Mouse (Mus musculus) heart, adult 2 months (tissue): ENCODE data around the gene Polrmt. TPM values are rescaled to one million over a fixed set of nuclear protein-coding genes. Genes with fewer than 3 reads are reported as not detected.
A peak's percentile ranks its signal among the peaks of the same experiment; 100 is the strongest.

ENCODE experiments used
- DNase-seq, 2 experiments: peaks; one replicate each; pipeline ENCODE4 v3.0.0; 2021
- H3K27ac ChIP-seq: fragments of 200-600 bp; 2 replicates; pipeline ENCODE4 v1.8.1; 2022
- H3K27me3 ChIP-seq: fragments of 200-500 bp; 2 replicates; pipeline ENCODE4 v1.6.1; 2012; ENCODE audit warnings: mild to moderate bottlenecking, low read length, inconsistent platforms, mixed read lengths; ENCODE audit not compliant: control insufficient read depth, insufficient read depth
- H3K36me3 ChIP-seq: fragments of 200-500 bp; 2 replicates; pipeline ENCODE4 v1.6.1; 2012; ENCODE audit warnings: low read length, inconsistent platforms; ENCODE audit not compliant: control insufficient read depth, insufficient read depth
- H3K4me1 ChIP-seq: fragments of 200-500 bp; 2 replicates; pipeline ENCODE4 v1.6.1; 2011; ENCODE audit warnings: low read length; ENCODE audit not compliant: control insufficient read depth, insufficient read depth
- H3K4me3 ChIP-seq: fragments of 200-600 bp; 2 replicates; pipeline ENCODE4 v1.8.1; 2022
- H3K79me2 ChIP-seq: fragments of 200-500 bp; replicated peaks from 2 replicates; pipeline ENCODE4 v1.6.1; 2012; ENCODE audit warnings: mild to moderate bottlenecking, inconsistent platforms, low read length, moderate library complexity, mixed read lengths; ENCODE audit not compliant: control insufficient read depth, insufficient read depth
- H3K9ac ChIP-seq: fragments of 200-500 bp; 2 replicates; pipeline ENCODE4 v1.6.1; 2012; ENCODE audit warnings: low read depth, mild to moderate bottlenecking, control low read depth, inconsistent platforms, low read length, mixed read lengths
- CTCF ChIP-seq: fragments of 200-600 bp; IDR thresholded peaks from 2 replicates; pipeline ENCODE4 v1.8.1; 2022; ENCODE audit warnings: antibody characterized with exemption, mild to moderate bottlenecking, moderate library complexity
- EP300 ChIP-seq: fragments of 200-500 bp; IDR thresholded peaks from 2 replicates; pipeline ENCODE4 v1.6.1; 2011; ENCODE audit warnings: low read depth, low read length, control low read depth; ENCODE audit not compliant: insufficient read depth
- POLR2A ChIP-seq: fragments of 200-500 bp; IDR thresholded peaks from 2 replicates; pipeline ENCODE4 v1.6.1; 2011; ENCODE audit warnings: mild to moderate bottlenecking, low read depth, low read length, control low read depth; ENCODE audit not compliant: insufficient read depth
- WGBS: fragments of 180-500 bp; shearing (Covaris S2); methylation state at CpG from one replicate; pipeline ENCODE4 v1.1.7; 2018; 5-methylcytosine and 5-hydroxymethylcytosine counted together
- intact Hi-C: fragments of 180-260 bp; cut with DNase I; formaldehyde crosslinking; loops from one replicate; pipeline ENCODE4 v1.15.1; 2025
- polyA plus RNA-seq: library from polyadenylated mRNA; depleted of rRNA; stranded (reverse); fragments of >200 nt; gene quantifications from 2 replicates; pipeline ENCODE4 v1.2.3, GENCODE M21; 2012
- total RNA-seq, 2 experiments: library from RNA; stranded (reverse); gene quantifications; 2 replicates each; pipeline ENCODE4 v1.2.3; 2021

Polrmt gene
- total and polyA plus RNA-seq, 3 experiments: 42.2 to 52.3 (median 44.7) TPM

- Histone ChIP-seq H3K9ac (no peak overlapping the region), H3K79me2 (no peaks in the 10 kb centered on the region), H3K4me3 (no peak overlapping the region), H3K27ac (no peak overlapping the region), H3K27me3 (no peaks in the 10 kb centered on the region), H3K36me3 (no peaks in the 10 kb centered on the region), H3K4me1 (peaks cover 4% of the 10 kb centered on the region)
- WGBS: 53% methylated on average over 7 of the region's 7 CpGs
- no peak for DNase-seq
- intact Hi-C loops: loop anchor here (5.0 kb wide), 2 partner anchors 34 to 76 kb away; no protein-coding TSS in a partner anchor
- TF ChIP-seq EP300: no peak
- TF ChIP-seq POLR2A: no peak
- peak; percentile 56 for TF ChIP-seq CTCF
Measured at GRCm38 (mm10) chr10:79783050-79783449, 36.7 kb upstream of the Polrmt start.

GRCm38 (mm10) chr10:79781956-79782355 is 35.6 kb upstream of the Polrmt start:
- Histone ChIP-seq H3K9ac (no peak overlapping the region), H3K4me3 (no peak overlapping the region), H3K27me3 (no peaks in the 10 kb centered on the region), H3K79me2 (no peaks in the 10 kb centered on the region), H3K27ac (no peak overlapping the region), H3K4me1 (peaks cover 4% of the 10 kb centered on the region), H3K36me3 (no peaks in the 10 kb centered on the region)
- WGBS: 79% methylated on average over 5 of the region's 5 CpGs
- DNase-seq: no peak
- intact Hi-C loops: loop anchor here (5.0 kb wide), 2 partner anchors 35 to 75 kb away; no protein-coding TSS in a partner anchor
- TF ChIP-seq EP300 (no peak), CTCF (no peak), POLR2A (no peak)

- Histone ChIP-seq H3K9ac (no peak overlapping the region), H3K4me3 (no peak overlapping the region), H3K27me3 (no peaks in the 10 kb centered on the region), H3K36me3 (no peaks in the 10 kb centered on the region), H3K79me2 (no peaks in the 10 kb centered on the region), H3K4me1 (peaks cover 4% of the 10 kb centered on the region), H3K27ac (no peak overlapping the region)
- WGBS: 49% methylated on average over 21 of the region's 21 CpGs
- DNase-seq: peak in 1 of 2 experiments; percentile 21
- intact Hi-C loops: loop anchor here (5.0 kb wide), 2 partner anchors 36 to 74 kb away; no protein-coding TSS in a partner anchor
- TF ChIP-seq POLR2A: no peak
- no peak for TF ChIP-seq EP300
- TF ChIP-seq CTCF: no peak
Measured at GRCm38 (mm10) chr10:79781139-79781538, 34.8 kb upstream of the Polrmt start.

- Histone ChIP-seq H3K27ac (no peak overlapping the region; the same call in 1 of the 2 replicates), H3K79me2 (no peaks in the 10 kb centered on the region), H3K36me3 (no peaks in the 10 kb centered on the region), H3K27me3 (no peaks in the 10 kb centered on the region), H3K4me1 (peaks cover 4% of the 10 kb centered on the region), H3K4me3 (peak overlapping the region; percentile 49), H3K9ac (peak overlapping the region; percentile 25; the same call in 1 of the 2 replicates)
- WGBS: 3% methylated on average over 13 of the region's 13 CpGs
- DNase-seq: no peak
- intact Hi-C loops: loop anchor here (5.0 kb wide), 2 partner anchors 37 to 73 kb away; no protein-coding TSS in a partner anchor
- TF ChIP-seq EP300: no peak
- TF ChIP-seq POLR2A: no peak
- no peak for TF ChIP-seq CTCF
Measured at GRCm38 (mm10) chr10:79780664-79781015, 34.3 kb upstream of the Polrmt start.

- intact Hi-C loops: loop anchor here (5.0 kb wide), 2 partner anchors 37 to 73 kb away; no protein-coding TSS in a partner anchor
- Histone ChIP-seq H3K27me3 (no peaks in the 10 kb centered on the region), H3K27ac (no peak overlapping the region; the same call in 1 of the 2 replicates), H3K9ac (peak overlapping the region; percentile 63), H3K36me3 (no peaks in the 10 kb centered on the region), H3K4me1 (peaks cover 4% of the 10 kb centered on the region), H3K4me3 (peak overlapping the region; percentile 49), H3K79me2 (no peaks in the 10 kb centered on the region)
- peak; percentile 94 for DNase-seq
- TF ChIP-seq CTCF (peak; percentile 80), EP300 (0 out of 2 replicates have a peak, but pooled peaks have one; percentile 41), POLR2A (no peak)
- 3% methylated on average over 55 of the region's 55 CpGs for WGBS
Measured at GRCm38 (mm10) chr10:79779784-79780663, 33.6 kb upstream of the Polrmt start.

- WGBS: 35% methylated on average over 2 of the region's 2 CpGs
- Histone ChIP-seq H3K79me2 (no peaks in the 10 kb centered on the region), H3K36me3 (no peaks in the 10 kb centered on the region), H3K4me1 (peaks cover 4% of the 10 kb centered on the region), H3K9ac (no peak overlapping the region), H3K4me3 (no peak overlapping the region), H3K27ac (no peak overlapping the region), H3K27me3 (no peaks in the 10 kb centered on the region)
- no peak for DNase-seq
- intact Hi-C loops: no loop called here
- TF ChIP-seq POLR2A: no peak
Measured at GRCm38 (mm10) chr10:79779193-79779592, 32.8 kb upstream of the Polrmt start.
